Mouse (Mus musculus): ENCODE results near the gene Phactr4.
A peak's percentile ranks its signal among the peaks of the same experiment; 100 is the strongest.

The Phactr4 gene

GRCm38 (mm10) chr4:132329835-132330354, 92.4 kb downstream of the Phactr4 start:
- DNase-seq, result no peak

GRCm38 (mm10) chr4:132329115-132329834, 93.0 kb downstream of the Phactr4 start, which contains the start of gene Trnau1ap:
Gene Trnau1ap, minus strand, starts transcription at chr4:132329538.
- peak; percentile 98 for DNase-seq

- no peak for DNase-seq
Observed at GRCm38 (mm10) chr4:132328391-132328982, 93.8 kb downstream of the Phactr4 start.

- no peak for DNase-seq
Observed at GRCm38 (mm10) chr4:132326481-132326880, 95.8 kb downstream of the Phactr4 start.

- no peak for DNase-seq
Observed at GRCm38 (mm10) chr4:132315711-132316110, 106.6 kb downstream of the Phactr4 start.

GRCm38 (mm10) chr4:132312627-132313026, 109.7 kb downstream of the Phactr4 start:
- no peak for DNase-seq

- no peak for DNase-seq
Observed at GRCm38 (mm10) chr4:132311801-132312200, 110.5 kb downstream of the Phactr4 start.

- DNase-seq, result no peak
Observed at GRCm38 (mm10) chr4:132311209-132311608, 111.1 kb downstream of the Phactr4 start.

- DNase-seq, result peak; percentile 50
Observed at GRCm38 (mm10) chr4:132309849-132310472, 112.3 kb downstream of the Phactr4 start.

GRCm38 (mm10) chr4:132309140-132309848, 113.0 kb downstream of the Phactr4 start:
- peak; percentile 31 for DNase-seq

GRCm38 (mm10) chr4:132308437-132309139, 113.7 kb downstream of the Phactr4 start:
- DNase-seq, result peak; percentile 95

- no peak for DNase-seq
Observed at GRCm38 (mm10) chr4:132306004-132306403, 116.3 kb downstream of the Phactr4 start.

Data from embryo, embryonic 11 days (tissue).